Mouse (Mus musculus): Measurements from ENCODE around the gene Hcn1. TPM values are rescaled to one million over a fixed set of nuclear protein-coding genes. Genes with fewer than 3 reads are reported as not detected.

Gene Hcn1
- total RNA-seq, 2 experiments from 2014 or later = 31.2 to 37.7 TPM

DNA sequence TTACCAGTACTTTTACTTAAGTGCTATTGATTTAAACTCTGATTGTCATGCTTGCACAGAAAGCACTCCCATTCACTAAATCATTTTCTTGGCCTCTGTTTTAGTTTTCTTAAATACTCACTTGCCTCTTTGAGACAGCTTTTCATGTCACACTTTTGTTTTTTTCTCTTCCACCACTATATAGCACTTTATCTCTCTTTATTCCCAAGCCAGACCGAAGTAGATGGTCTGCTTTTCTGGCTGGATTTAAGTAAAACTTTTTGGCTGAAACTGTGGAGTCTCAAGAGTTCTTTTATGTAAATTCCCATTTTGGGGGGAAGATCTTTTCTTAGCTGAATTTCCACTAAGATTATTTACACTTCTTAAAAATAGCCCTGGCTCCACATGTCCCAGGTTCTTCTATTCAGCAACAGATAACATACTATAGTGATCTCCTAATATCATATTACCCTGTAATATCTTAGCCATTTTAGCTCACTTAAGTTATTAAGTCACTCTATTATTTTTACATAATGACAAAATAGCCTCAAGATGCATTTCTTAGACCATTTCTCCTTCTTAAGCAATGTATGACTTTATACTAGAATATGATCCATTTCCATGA lies 92.7 kb downstream of the Hcn1 start:
- no peak for DNase-seq (ENCODE audit: low spot score in 2 of 2)

DNA sequence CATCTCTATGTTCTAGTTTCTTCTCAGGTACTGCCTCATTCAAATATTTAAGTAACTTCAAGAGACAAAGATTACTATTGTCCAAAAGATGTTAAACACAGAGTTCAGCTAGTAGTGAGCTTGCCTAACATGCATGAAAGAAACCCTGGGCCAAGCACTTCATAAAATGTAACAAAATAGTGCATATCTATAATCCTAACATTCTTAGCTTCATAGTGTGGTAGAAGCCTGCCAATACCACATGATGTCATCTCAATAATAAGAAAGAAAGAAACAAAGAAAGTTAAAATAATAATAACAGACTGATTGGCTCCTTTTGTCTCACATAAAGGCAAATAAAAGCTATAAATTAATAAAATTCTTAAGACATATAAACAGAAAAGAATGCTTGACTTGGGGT lies 103.5 kb downstream of the Hcn1 start:
- DNase-seq (ENCODE audit: low spot score in 2 of 2) = no peak

DNA sequence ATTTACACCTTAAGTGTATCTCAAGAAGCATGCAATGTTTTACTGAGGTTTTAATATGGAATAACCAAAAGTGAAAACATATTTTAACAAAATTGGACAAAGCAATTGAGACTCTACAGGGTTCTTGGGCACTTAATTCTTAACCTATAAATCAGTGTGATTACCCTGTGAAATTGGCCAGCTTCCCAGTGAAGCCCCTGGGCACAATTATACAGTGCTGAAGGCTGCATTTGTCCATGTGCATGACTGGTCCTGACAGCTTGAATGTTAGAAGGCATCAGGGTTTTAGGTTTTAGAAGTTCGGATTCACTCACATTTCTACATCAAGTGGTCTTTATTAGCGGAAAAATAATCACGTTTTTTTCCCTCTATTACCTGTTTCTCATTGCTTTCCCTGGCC lies 103.9 kb downstream of the Hcn1 start:
- no peak for DNase-seq (ENCODE audit: low spot score in 2 of 2)

- DNase-seq (ENCODE audit: low spot score in 2 of 2) = no peak
Measured at GRCm38 (mm10) chr13:117706496-117706895, 104.4 kb downstream of the Hcn1 start.

DNA sequence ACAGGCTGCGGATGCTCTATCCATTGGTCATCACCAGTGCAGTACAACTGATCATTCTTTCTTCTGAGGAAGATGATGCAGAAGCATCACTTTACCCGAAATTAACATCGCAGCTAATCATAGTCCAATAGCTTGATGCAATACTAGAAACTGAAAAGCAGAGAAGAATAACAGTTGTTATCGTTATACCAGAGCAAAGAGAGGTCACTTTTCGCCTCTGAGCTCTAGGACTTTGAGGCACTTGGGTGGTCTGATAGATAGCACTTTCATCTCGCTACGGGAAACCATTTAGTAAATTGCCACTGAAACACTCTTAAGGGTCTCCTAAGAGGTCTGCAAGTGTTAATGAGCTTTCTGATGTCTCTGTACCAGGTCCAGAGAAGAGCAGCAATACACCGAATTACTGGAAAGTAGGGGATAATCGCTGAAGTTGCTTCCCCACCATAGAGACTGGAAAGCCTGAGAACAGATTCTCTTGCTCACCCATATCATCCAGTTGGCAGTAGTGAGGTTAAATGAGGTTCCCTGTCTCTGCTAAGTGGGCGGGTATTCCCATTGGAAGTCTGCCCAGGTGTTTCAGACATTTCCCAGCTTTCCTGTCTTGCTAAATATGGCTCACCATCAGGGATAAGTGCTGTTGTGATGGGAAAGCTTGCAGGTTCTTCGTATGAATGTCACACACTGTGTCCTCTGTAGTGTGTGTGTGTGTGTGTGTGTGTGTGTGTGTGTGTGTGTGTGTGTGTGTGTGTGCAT lies 105.0 kb downstream of the Hcn1 start:
- peak; percentile 52 to 77 for DNase-seq (ENCODE audit: low spot score in 2 of 2)

GRCm38 (mm10) chr13:117710811-117711210 lies 108.7 kb downstream of the Hcn1 start:
- peak in 1 of 2 experiments; percentile 12 for DNase-seq (ENCODE audit: low spot score in 2 of 2)

- peak; percentile 16 to 61 for DNase-seq (ENCODE audit: low spot score in 2 of 2)
Measured at GRCm38 (mm10) chr13:117722090-117722489, 120.0 kb downstream of the Hcn1 start.

DNA sequence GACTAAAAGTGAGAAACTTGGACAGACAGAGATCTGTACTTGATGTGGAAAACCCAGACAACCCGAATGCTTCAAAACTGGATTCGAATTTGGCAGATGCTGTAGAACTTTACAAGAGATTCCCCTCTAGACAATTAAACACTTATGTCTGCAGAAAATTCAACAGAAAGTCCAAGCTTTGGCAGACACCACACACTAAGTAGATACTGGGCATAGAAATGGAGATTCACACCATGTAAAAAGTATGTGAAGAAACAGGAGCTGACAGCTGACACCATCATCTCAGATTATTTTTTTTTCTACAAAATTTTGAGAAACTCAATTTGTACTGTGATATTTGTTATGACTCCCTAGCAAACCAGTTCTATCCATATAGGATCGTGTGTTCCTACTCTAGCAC lies 122.0 kb downstream of the Hcn1 start:
- DNase-seq (ENCODE audit: low spot score in 2 of 2) = no peak

- DNase-seq (ENCODE audit: low spot score in 2 of 2) = no peak
Measured at GRCm38 (mm10) chr13:117728393-117728792, 126.3 kb downstream of the Hcn1 start.

GRCm38 (mm10) chr13:117732738-117733137 lies 130.6 kb downstream of the Hcn1 start:
- no peak for DNase-seq (ENCODE audit: low spot score in 2 of 2)

DNA sequence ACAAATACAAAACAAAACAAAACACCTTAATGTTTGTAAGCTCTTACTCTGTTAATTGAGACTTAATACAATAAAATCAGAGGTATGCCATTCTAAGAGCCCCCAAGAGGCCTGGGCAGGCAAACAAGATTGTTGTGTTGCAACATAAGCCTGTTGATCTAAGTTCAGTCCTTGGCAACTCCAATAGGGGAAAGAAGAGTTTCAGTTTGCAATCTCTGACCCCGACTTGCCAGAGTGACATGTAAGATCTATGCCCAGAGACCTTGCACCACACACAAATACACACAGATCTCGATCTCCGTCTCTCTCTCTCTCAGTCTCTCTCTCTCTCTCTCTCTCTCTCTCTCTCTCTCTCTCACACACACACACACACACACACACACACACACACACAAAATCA lies 142.3 kb downstream of the Hcn1 start:
- no peak for DNase-seq (ENCODE audit: low spot score in 2 of 2)

DNA sequence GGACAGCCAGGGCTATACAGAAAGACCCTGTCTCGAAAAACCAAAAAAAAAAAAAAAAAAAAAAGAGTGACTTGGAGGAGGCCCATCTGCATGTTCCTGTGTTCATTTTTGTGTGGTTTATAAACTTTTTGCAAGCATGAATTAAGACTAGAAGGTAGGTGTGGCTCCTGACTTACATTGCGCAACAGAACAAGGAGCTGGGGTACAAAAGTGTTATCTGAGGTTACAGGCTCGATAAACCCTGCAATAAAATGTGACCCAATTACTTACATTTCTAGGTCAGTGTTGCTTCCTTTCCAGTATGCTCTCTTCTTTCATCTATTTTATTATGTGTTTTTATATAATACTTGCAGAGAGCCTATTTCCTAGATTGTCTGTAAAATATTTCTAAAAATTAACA lies 143.1 kb downstream of the Hcn1 start:
- DNase-seq (ENCODE audit: low spot score in 2 of 2) = no peak

DNA sequence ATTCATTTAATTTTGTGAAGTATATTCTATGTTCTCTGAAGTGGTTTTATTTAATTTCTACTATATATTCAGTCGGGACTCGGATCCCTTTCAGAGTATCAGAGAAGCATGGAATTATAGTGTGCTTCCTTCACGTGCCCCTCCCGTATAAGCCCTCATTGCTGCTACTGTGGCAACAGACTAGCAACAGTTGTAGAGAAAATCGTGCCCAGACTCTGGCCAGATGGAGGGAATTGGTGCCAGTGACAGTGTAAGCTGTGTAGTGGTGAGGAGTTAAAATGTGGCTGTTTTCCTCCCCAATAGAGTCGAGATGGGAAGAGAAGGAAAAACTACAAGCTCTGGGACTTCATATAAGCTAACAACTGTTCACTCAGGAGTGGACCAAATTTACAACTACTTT lies 163.4 kb downstream of the Hcn1 start:
- peak; percentile 77 to 93 for DNase-seq (ENCODE audit: low spot score in 2 of 2)

GRCm38 (mm10) chr13:117785376-117785775 lies 183.3 kb downstream of the Hcn1 start:
- no peak for DNase-seq (ENCODE audit: low spot score in 2 of 2)

GRCm38 (mm10) chr13:117792861-117793260 lies 190.7 kb downstream of the Hcn1 start:
- DNase-seq (ENCODE audit: low spot score in 2 of 2) = no peak

GRCm38 (mm10) chr13:117801061-117801460 lies 198.9 kb downstream of the Hcn1 start:
- DNase-seq (ENCODE audit: low spot score in 2 of 2) = no peak

DNA sequence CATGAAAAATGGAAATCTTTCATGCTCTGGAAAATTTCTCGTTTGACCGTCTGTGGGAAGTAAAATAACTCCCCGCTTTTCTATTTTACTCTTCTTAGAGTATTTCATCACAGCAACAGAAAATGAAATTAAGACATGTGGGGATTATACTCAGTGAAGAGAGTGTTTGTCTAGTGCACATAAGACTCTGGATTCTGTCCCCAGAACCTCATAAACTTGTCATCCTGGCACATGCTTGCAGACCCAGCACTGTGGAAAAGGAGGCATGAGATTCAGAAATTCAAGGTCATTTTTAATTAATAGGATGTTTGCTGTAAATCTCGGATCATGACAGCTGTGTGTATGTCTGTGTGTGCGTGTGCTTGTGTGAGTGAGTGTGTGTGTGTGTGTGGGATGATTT lies 225.5 kb downstream of the Hcn1 start:
- DNase-seq (ENCODE audit: low spot score in 2 of 2) = no peak

- no peak for DNase-seq (ENCODE audit: low spot score in 2 of 2)
Measured at GRCm38 (mm10) chr13:117836658-117837057, 234.5 kb downstream of the Hcn1 start.

- no peak for DNase-seq (ENCODE audit: low spot score in 2 of 2)
Measured at GRCm38 (mm10) chr13:117838264-117838663, 236.1 kb downstream of the Hcn1 start.

GRCm38 (mm10) chr13:117842366-117842765 lies 240.2 kb downstream of the Hcn1 start:
- DNase-seq (ENCODE audit: low spot score in 2 of 2) = no peak

GRCm38 (mm10) chr13:117847290-117847689 lies 245.2 kb downstream of the Hcn1 start:
- no peak for DNase-seq (ENCODE audit: low spot score in 2 of 2)

GRCm38 (mm10) chr13:117848757-117849156 lies 246.6 kb downstream of the Hcn1 start:
- DNase-seq (ENCODE audit: low spot score in 2 of 2) = no peak
